Mouse (Mus musculus) thymus, adult 2 months (tissue): ENCODE measurements around the gene Gpx6.

Experiments used
- CTCF ChIP-seq: fragments of 200-500 bp; IDR thresholded peaks from 2 replicates; pipeline ENCODE4 v1.5.1; 2012; ENCODE audit warnings: mild to moderate bottlenecking, control low read depth, low read length, moderate library complexity, borderline replicate concordance; ENCODE audit not compliant: control insufficient read depth, poor library complexity, insufficient read depth; ENCODE audit errors: extremely low read depth
- POLR2A ChIP-seq: fragments of 200-500 bp; IDR thresholded peaks from 2 replicates; pipeline ENCODE4 v1.6.1; 2012; ENCODE audit warnings: mild to moderate bottlenecking, low read length, control low read depth, moderate library complexity; ENCODE audit not compliant: control insufficient read depth, poor library complexity, insufficient read depth; ENCODE audit errors: extremely low read depth

GRCm38 (mm10) chr13:21292631-21293030, 19.3 kb upstream of the Gpx6 start, which contains the start of gene Gpx5:
- TF ChIP-seq POLR2A (no peak), CTCF (no peak)
